Mouse (Mus musculus): ENCODE measurements around the gene Edc3.

Gene Edc3

DNA sequence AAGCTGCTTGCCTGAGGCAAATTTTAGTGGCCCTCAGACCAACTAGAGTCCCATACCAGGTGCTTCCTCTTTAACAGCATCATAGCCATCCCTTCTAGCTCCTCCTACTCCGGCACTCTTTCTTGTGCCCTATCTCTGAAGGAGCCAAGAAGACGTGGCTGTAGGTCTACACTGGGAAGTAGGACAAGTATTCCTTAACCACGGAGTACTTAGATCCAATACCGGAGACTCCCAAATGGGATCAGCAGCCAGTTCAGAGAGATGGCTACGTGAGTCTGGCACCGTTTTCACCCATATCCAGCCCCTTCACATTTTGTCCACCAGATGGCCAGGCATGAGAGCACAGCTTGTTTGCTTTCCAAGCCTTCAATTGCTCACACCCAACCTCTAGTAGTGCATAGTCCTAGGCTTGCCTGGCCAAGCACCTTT, 54.2 kb downstream of the Edc3 start:
- no peak for DNase-seq

DNA sequence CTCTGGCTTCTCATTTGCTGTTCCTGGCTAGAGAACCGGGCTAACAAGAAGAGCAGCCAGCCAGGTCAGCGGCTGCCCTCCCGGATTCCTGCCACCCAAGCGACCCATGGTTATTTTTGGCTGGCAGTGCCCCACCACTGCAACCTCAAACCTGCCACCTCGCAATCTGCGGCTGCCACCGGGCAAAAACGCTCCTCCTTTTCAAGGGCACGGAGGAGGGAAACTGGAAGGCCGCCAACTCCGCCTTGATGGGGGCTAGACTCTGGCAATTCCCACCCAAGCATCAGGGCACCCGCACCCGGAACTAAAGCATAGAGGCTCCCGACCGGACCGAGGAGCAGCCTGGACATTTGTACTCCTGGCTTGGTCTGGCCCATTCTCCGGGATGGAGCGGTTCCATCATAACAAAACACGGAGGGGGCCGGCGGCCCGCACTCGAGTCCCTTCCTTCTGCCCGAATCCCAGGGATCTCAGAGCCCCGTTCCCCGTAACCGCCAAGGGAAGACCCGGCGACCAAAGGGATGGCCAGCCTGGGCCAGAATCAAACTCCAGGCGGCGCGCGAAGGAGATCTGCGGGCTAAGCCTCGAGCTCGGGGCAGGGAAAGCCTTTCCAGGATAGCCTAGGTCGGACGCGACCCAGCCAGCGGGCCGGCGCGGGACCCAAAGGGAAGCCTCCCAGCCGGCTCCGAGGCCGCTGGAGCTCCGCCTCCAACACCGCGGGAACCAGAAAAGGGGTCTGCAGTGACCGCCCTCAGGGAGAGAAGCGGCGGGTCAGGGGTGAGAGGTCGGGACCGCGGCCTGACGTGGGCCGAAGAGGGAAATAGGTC, 56.0 kb downstream of the Edc3 start:
- peak; percentile 83 for DNase-seq

- DNase-seq: peak; percentile 95
These were observed 56.6 kb downstream of the Edc3 start for GRCm38 (mm10) chr9:57764974-57765363.

DNA sequence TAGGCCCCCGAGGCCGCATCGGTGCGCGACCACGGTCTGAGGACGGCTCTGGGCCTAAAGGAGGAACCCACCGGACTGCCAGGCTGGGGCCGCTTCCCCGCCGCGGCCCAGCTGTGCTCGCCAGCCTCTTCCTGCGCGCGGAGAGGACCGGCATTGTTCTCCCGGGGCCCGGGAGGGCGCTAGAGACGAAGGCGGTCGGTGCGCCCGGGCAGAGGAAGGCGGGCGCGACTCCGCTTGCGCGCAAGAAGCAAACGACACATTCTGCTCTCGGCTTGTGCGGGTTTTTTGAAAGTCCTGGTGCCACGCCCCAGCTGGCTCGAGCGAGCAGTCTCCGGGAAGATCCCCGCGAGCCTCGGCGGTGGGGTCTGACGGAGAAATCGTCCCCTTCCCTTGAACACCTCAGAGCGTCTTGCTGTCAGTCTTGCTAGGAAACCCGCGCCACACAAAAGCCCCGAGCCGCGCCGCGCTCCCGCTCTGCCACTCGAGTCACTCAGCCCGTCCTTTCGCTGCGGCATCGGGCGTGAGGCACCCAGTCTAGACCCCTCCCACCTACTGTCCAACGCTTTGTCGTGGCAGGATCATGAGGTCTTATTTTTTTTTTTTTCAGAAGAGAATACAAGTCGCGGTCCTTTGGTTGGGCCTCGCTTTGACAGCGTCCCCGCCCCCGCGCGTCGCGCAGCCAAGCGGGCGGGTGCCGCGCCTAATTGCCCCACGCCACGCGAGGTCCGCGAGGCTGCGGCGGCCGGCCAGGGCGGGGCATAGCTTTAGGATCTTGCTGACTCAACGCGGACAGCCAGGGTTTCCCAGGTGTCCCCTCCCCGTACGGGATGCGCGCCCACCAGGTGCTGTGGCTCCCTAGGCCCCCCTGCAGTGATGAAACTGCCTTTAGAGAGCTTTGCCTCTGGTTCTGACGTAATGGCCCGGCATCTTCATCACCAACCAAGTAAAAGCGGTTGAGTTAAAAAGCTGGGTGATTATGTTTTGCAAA, 57.3 kb downstream of the Edc3 start, which contains the start of gene Clk3:
Clk3 (minus strand) TSS at position 497 of the 988 bp plus-strand sequence.
- peak; percentile 86 for DNase-seq

- DNase-seq: peak; percentile 67
These were observed 58.1 kb downstream of the Edc3 start for GRCm38 (mm10) chr9:57766431-57766830.

- DNase-seq: no peak
These were observed 58.9 kb downstream of the Edc3 start for GRCm38 (mm10) chr9:57767231-57767630.

DNA sequence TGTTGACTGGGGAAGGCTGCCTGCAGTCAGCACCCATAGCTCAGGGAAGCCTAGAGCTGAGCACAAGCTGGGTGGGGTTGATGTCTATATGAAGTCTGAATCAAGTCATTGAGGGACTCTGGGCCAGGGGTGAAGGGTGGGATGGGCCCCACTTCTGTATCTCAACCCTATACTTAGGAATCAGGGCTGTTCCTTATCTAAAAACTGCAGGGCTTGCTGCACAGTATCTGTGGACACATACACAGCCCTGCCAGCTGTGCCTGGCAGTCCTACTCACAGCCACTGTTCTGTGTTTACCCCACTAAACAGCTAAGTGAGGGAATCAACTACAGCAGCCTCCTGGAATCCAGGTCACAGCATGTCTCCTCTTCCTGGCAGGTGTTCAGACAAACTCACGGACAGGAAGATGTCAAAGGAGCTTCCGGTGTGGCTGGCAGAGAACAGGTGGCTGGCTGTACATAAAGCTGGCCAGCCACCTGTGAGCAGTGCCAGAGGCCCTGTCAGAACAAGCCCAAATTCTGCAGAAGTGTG, 61.3 kb downstream of the Edc3 start:
- DNase-seq: no peak

- no peak for DNase-seq
These were observed 61.9 kb downstream of the Edc3 start for GRCm38 (mm10) chr9:57770214-57770613.

DNA sequence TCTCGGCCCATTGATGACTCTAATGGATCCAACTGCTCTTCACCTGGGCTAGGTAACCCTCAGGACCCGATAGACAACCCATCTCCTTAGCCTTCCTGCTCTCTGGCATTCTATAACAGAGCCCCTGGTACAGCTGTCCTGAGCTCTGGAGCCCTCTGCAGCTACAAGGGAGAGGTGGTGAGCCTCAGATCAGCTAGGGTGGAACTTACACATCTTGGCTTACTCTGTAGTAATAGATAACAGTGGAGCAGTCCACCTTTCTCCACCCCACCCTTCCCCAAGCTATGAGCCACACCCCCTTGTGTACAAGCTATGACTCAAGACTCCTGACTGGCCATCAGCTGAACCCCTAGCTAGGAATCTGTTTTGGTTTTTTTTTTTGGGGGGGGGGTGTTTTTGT, 62.5 kb downstream of the Edc3 start:
- DNase-seq: no peak

GRCm38 (mm10) chr9:57773754-57774153, 65.4 kb downstream of the Edc3 start:
- no peak for DNase-seq

- DNase-seq: no peak
These were observed 65.8 kb downstream of the Edc3 start for GRCm38 (mm10) chr9:57774168-57774567.

GRCm38 (mm10) chr9:57775026-57775425, 66.7 kb downstream of the Edc3 start:
- DNase-seq: peak; percentile 86

GRCm38 (mm10) chr9:57775736-57776135, 67.4 kb downstream of the Edc3 start:
- no peak for DNase-seq

- no peak for DNase-seq
These were observed 74.3 kb downstream of the Edc3 start for GRCm38 (mm10) chr9:57782656-57783055.

- no peak for DNase-seq
These were observed 81.4 kb downstream of the Edc3 start for GRCm38 (mm10) chr9:57789733-57790132.

DNA sequence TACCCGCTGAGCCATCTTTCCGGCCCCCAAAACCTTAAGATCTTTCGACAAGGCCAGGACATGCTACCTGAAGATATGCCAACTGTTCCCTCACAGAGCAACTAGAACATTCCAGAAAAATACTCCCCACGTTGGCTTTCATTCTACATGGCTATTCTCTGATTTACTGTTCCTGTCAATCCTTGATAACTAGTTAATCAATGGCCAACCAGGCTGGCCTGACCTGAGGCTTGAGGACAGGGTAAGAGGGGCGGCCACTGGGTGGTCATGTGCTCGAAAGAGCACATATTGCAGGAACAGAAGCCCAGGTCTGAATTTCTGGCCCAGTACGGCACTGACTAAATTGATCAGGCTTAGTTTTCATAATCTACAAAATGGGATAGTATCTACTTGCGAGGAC, 89.1 kb downstream of the Edc3 start:
- no peak for DNase-seq

DNA sequence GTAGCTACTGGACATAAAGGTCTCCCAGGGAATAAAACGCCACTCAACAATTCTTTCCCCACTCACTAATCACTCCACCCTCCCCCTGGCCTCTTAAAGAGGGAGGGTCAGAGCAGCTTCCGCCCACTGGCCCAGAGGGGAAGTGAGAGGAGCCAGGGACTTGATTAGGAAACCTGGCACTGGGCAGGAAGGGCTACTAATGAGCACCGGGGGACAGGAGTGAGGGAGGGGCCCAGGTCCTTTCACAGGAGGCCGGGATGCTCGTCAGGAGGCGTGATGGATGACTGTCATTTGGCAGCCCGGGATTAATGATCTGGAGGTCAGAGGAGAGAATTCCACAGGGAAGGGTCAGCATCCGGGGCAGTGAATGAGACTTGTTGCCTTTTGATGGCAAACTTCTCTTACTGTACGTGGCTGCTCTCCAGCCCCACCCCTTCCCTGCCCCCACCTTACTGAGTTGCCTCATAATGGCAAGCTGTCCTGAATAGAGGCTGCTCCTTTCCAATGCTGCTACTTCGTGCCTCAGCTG, 90.4 kb downstream of the Edc3 start:
- no peak for DNase-seq

- DNase-seq: no peak
These were observed 92.1 kb downstream of the Edc3 start for GRCm38 (mm10) chr9:57800325-57800975.

Measured in right cerebral cortex, adult 18-20 months (tissue).